Mouse (Mus musculus): ENCODE measurements around the gene 4921517D22Rik. TPM values are rescaled to one million over a fixed set of nuclear protein-coding genes. Genes with fewer than 3 reads are reported as not detected.
A peak's percentile ranks its signal among the peaks of the same experiment; 100 is the strongest.

The 4921517D22Rik gene
- polyA plus RNA-seq, 1 experiment from 2014 or later, result not detected

- ATAC-seq (ENCODE audit: low FRiP score), result no peak
- Histone ChIP-seq H3K27ac (no peak overlapping the region), H3K4me3 (no peak overlapping the region), H3K36me3 (no peaks in the 10 kb centered on the region), H3K9ac (no peak overlapping the region), H3K4me2 (replicated peaks) (no peak overlapping the region), H3K4me1 (0 out of 2 replicates have a peak, but pooled peaks cover 2% of the 10 kb centered on the region), H3K9me3 (replicated peaks) (no peaks in the 10 kb centered on the region), H3K27me3 (peaks cover 9% of the 10 kb centered on the region; the same call in 1 of the 2 replicates)
- 91% methylated on average over 9 of the region's 9 CpGs for WGBS
Measured at GRCm38 (mm10) chr13:59689313-59689712, 4.6 kb downstream of the 4921517D22Rik start.

GRCm38 (mm10) chr13:59688338-59688770 lies 5.6 kb downstream of the 4921517D22Rik start:
- H3K9me3 ChIP-seq (replicated peaks), result no peaks in the 10 kb centered on the region
- ATAC-seq (ENCODE audit: low FRiP score), result no peak
- H3K36me3 ChIP-seq, result no peaks in the 10 kb centered on the region
- 63% methylated on average over 13 of the region's 13 CpGs for WGBS
- no peak overlapping the region for H3K27ac ChIP-seq
- H3K4me1 ChIP-seq, result 0 out of 2 replicates have a peak, but pooled peaks cover 2% of the 10 kb centered on the region
- H3K27me3 ChIP-seq, result peaks cover 5% of the 10 kb centered on the region; the same call in 1 of the 2 replicates
- H3K4me3 ChIP-seq, result no peak overlapping the region
- no peak overlapping the region for H3K9ac ChIP-seq
- H3K4me2 ChIP-seq (replicated peaks), result no peak overlapping the region

- H3K4me1 ChIP-seq, result no peaks in the 10 kb centered on the region
- H3K27me3 ChIP-seq, result no peaks in the 10 kb centered on the region
- no peaks in the 10 kb centered on the region for H3K9me3 ChIP-seq (replicated peaks)
- no peak overlapping the region for H3K9ac ChIP-seq
- H3K36me3 ChIP-seq, result no peaks in the 10 kb centered on the region
- H3K4me3 ChIP-seq, result no peak overlapping the region
- no peak overlapping the region for H3K27ac ChIP-seq
- 81% methylated on average over 3 of the region's 3 CpGs for WGBS
- no peak overlapping the region for H3K4me2 ChIP-seq (replicated peaks)
- no peak for ATAC-seq (ENCODE audit: low FRiP score)
Measured at GRCm38 (mm10) chr13:59685236-59685635, 8.7 kb downstream of the 4921517D22Rik start.

- H3K36me3 ChIP-seq, result no peaks in the 10 kb centered on the region
- H3K27ac ChIP-seq, result no peak overlapping the region
- no peak overlapping the region for H3K9ac ChIP-seq
- no peaks in the 10 kb centered on the region for H3K4me1 ChIP-seq
- H3K9me3 ChIP-seq (replicated peaks), result no peaks in the 10 kb centered on the region
- H3K4me2 ChIP-seq (replicated peaks), result no peak overlapping the region
- WGBS, result 37% methylated on average over 7 of the region's 7 CpGs
- ATAC-seq (ENCODE audit: low FRiP score), result no peak
- no peak overlapping the region for H3K4me3 ChIP-seq
- no peaks in the 10 kb centered on the region for H3K27me3 ChIP-seq
Measured at GRCm38 (mm10) chr13:59682629-59683028, 11.3 kb downstream of the 4921517D22Rik start.

- H3K4me2 ChIP-seq (replicated peaks), result no peak overlapping the region
- H3K9me3 ChIP-seq (replicated peaks), result no peaks in the 10 kb centered on the region
- no peaks in the 10 kb centered on the region for H3K36me3 ChIP-seq
- no peak overlapping the region for H3K4me3 ChIP-seq
- ATAC-seq (ENCODE audit: low FRiP score), result no peak
- H3K9ac ChIP-seq, result no peak overlapping the region
- WGBS, result 82% methylated on average over 4 of the region's 4 CpGs
- H3K4me1 ChIP-seq, result no peaks in the 10 kb centered on the region
- no peak overlapping the region for H3K27ac ChIP-seq
- no peaks in the 10 kb centered on the region for H3K27me3 ChIP-seq
Measured at GRCm38 (mm10) chr13:59679908-59680307, 14.0 kb downstream of the 4921517D22Rik start.

DNA sequence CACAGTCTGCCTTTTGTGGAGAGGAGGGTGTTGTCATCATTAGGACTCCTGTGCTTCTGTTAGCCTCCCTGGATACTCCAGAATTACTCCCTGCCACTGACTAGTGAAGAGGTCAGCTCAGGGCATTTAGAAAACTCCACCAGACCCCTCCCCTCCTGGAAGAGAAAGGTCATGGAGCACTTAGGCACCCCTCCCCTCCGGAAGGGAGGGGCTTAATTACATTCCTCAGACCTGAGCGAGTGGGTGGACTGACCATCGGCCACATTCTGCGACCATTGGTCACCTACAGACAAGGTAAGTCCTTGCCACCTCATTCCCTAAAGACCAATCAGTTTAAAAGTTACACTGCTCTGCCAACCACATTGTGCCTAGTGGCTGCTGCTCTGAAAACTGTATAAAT lies 14.6 kb downstream of the 4921517D22Rik start:
- no peaks in the 10 kb centered on the region for H3K9me3 ChIP-seq (replicated peaks)
- H3K27me3 ChIP-seq, result no peaks in the 10 kb centered on the region
- H3K27ac ChIP-seq, result no peak overlapping the region
- H3K4me3 ChIP-seq, result no peak overlapping the region
- 55% methylated on average over 4 of the region's 4 CpGs for WGBS
- no peaks in the 10 kb centered on the region; the same call in 1 of the 2 replicates for H3K4me1 ChIP-seq
- ATAC-seq (ENCODE audit: low FRiP score), result no peak
- H3K36me3 ChIP-seq, result no peaks in the 10 kb centered on the region
- H3K9ac ChIP-seq, result no peak overlapping the region
- no peak overlapping the region for H3K4me2 ChIP-seq (replicated peaks)

DNA sequence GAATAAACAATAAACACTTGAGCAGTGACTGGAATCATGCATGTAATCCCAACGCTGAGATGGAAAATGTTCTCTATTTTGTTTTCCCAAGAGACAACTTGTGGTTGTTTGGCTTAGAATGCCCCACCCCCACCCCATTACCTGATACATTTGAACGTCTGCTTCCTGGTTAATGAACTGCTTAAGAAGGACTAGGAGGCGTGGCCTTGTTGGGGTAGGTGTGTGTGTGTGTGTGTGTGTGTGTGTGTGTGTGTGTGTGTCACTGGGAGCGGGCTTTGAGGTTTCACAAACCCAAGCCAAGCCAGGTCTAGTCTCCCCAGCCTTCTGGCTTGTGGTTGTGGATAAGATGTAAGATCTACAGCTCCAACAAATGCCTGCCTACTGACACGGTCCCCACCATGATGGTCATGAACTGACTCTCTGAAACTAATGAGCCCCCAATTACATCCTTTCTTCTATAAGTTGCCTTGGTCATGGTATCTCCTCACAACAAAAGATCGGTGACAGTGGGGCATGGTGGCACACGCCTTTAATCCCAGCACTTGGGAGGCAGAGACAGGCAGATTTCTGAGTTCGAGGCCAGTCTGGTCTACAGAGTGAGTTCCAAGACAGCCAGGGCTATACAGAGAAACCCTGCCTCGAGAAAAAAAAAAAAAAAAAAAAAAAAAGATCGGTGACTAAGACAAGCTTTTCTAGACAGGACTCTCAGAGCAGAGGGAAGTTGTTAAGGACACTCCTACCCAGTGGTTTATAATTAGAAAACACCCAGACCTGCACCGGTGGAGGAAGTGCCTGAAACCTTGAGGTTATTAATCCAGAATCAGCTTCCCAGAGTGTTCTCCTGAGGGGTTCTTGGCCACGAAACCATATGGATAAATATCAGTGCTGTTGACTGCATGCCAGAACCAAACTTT lies 17.3 kb downstream of the 4921517D22Rik start:
- no peak overlapping the region for H3K9ac ChIP-seq
- WGBS, result 77% methylated on average over 12 of the region's 12 CpGs
- no peak overlapping the region for H3K27ac ChIP-seq
- no peak overlapping the region for H3K4me3 ChIP-seq
- H3K4me2 ChIP-seq (replicated peaks), result no peak overlapping the region
- H3K9me3 ChIP-seq (replicated peaks), result no peaks in the 10 kb centered on the region
- H3K36me3 ChIP-seq, result no peaks in the 10 kb centered on the region
- H3K4me1 ChIP-seq, result peaks cover 15% of the 10 kb centered on the region
- no peak for ATAC-seq (ENCODE audit: low FRiP score)
- H3K27me3 ChIP-seq, result no peaks in the 10 kb centered on the region

- H3K27me3 ChIP-seq, result no peaks in the 10 kb centered on the region
- H3K36me3 ChIP-seq, result no peaks in the 10 kb centered on the region
- H3K4me1 ChIP-seq, result peaks cover 21% of the 10 kb centered on the region
- peak within 1 kb of the TSS; percentile 79 for H3K4me2 ChIP-seq (replicated peaks)
- H3K4me3 ChIP-seq, result peak within 1 kb of the TSS; percentile 79
- H3K9me3 ChIP-seq (replicated peaks), result no peaks in the 10 kb centered on the region
- H3K27ac ChIP-seq, result peak within 1 kb of the TSS; percentile 90
- peak; percentile 67 for ATAC-seq (ENCODE audit: low FRiP score)
- WGBS, result 0% methylated on average over 51 of the region's 61 CpGs
- peak within 1 kb of the TSS; percentile 90 for H3K9ac ChIP-seq
Measured at GRCm38 (mm10) chr13:59675151-59676011, 18.5 kb downstream of the 4921517D22Rik start, which contains the start of gene Golm1. Golm1 (minus strand) TSS chr13:59675811.

GRCm38 (mm10) chr13:59674761-59675150 lies 19.2 kb downstream of the 4921517D22Rik start:
- 0 out of 2 replicates have a peak, but pooled peaks have one; percentile 30 for ATAC-seq (ENCODE audit: low FRiP score)
- H3K4me3 ChIP-seq, result peak overlapping the region; percentile 79
- peaks cover 27% of the 10 kb centered on the region for H3K4me1 ChIP-seq
- H3K27ac ChIP-seq, result peak overlapping the region; percentile 90
- H3K27me3 ChIP-seq, result no peaks in the 10 kb centered on the region
- H3K4me2 ChIP-seq (replicated peaks), result peak overlapping the region; percentile 79
- peak overlapping the region; percentile 90 for H3K9ac ChIP-seq
- under 1% methylated on average over 13 of the region's 13 CpGs for WGBS
- H3K9me3 ChIP-seq (replicated peaks), result no peaks in the 10 kb centered on the region
- no peaks in the 10 kb centered on the region for H3K36me3 ChIP-seq

- peak overlapping the region; percentile 79 for H3K4me2 ChIP-seq (replicated peaks)
- no peaks in the 10 kb centered on the region for H3K27me3 ChIP-seq
- peaks cover 27% of the 10 kb centered on the region for H3K4me1 ChIP-seq
- no peaks in the 10 kb centered on the region for H3K36me3 ChIP-seq
- H3K9ac ChIP-seq, result peak overlapping the region; percentile 90
- peak overlapping the region; percentile 90 for H3K27ac ChIP-seq
- peak; percentile 26; the same call in 1 of the 2 replicates for ATAC-seq (ENCODE audit: low FRiP score)
- 2% methylated on average over 3 of the region's 3 CpGs for WGBS
- H3K9me3 ChIP-seq (replicated peaks), result no peaks in the 10 kb centered on the region
- H3K4me3 ChIP-seq, result peak overlapping the region; percentile 79
Measured at GRCm38 (mm10) chr13:59674215-59674614, 19.7 kb downstream of the 4921517D22Rik start.

- Histone ChIP-seq H3K27ac (peak overlapping the region; percentile 90), H3K9ac (peak overlapping the region; percentile 90), H3K4me3 (peak overlapping the region; percentile 32), H3K36me3 (no peaks in the 10 kb centered on the region), H3K27me3 (no peaks in the 10 kb centered on the region), H3K4me1 (peaks cover 28% of the 10 kb centered on the region), H3K9me3 (replicated peaks) (no peaks in the 10 kb centered on the region), H3K4me2 (replicated peaks) (peak overlapping the region; percentile 79)
- WGBS, result 23% methylated on average over 7 of the region's 7 CpGs
- peak; percentile 13; the same call in 1 of the 2 replicates for ATAC-seq (ENCODE audit: low FRiP score)
Measured at GRCm38 (mm10) chr13:59673597-59673996, 20.3 kb downstream of the 4921517D22Rik start.

DNA sequence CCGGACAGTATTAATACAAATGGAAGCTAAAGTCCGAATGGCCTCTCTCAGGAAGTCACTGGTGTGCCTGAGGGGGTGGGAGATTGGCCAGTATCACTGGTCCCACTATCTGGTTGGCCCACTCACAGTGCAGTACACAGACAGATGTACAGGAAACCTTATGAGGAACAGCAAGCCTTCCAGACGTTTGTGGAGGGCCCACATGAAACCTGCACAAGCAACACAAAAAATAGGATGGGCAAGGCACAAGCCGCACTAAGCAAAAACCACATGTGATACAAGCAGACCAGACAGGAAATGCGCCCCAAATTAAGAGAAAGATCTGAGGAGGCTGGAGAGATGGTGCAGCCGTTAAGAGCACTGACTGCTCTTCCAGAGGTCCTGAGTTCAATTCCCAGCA lies 21.7 kb downstream of the 4921517D22Rik start:
- WGBS, result 71% methylated on average over 6 of the region's 6 CpGs
- Histone ChIP-seq H3K9ac (no peak overlapping the region), H3K4me2 (replicated peaks) (peak overlapping the region; percentile 15; the same call in 1 of the 2 replicates), H3K4me1 (peaks cover 30% of the 10 kb centered on the region), H3K27me3 (no peaks in the 10 kb centered on the region), H3K4me3 (no peak overlapping the region), H3K9me3 (replicated peaks) (no peaks in the 10 kb centered on the region), H3K27ac (peak overlapping the region; percentile 68), H3K36me3 (no peaks in the 10 kb centered on the region)
- no peak for ATAC-seq (ENCODE audit: low FRiP score)
